Mouse (Mus musculus) kidney, embryonic 15.5 days (tissue): ENCODE measurements around the gene Slc16a5. TPM values are rescaled to one million over a fixed set of nuclear protein-coding genes. Genes with fewer than 3 reads are reported as not detected.

Source experiments
- ATAC-seq: fragments of 200-750 bp; cut with Nextera tagmentation; replicated peaks from 2 replicates; pipeline ENCODE4 v1.8.0; 2017; ENCODE audit warnings: moderate TSS enrichment; ENCODE audit not compliant: low FRiP score
- H3K27ac ChIP-seq: fragments of 300-500 bp; sonication (generic); 2 replicates; pipeline ENCODE4 v1.5.1; 2015; ENCODE audit warnings: mild to moderate bottlenecking, inconsistent platforms
- H3K27me3 ChIP-seq: fragments of 300-500 bp; sonication (generic); 2 replicates; pipeline ENCODE4 v1.6.1; 2015; ENCODE audit warnings: inconsistent platforms
- H3K36me3 ChIP-seq: fragments of 300-500 bp; sonication (generic); 2 replicates; pipeline ENCODE4 v1.6.1; 2015; ENCODE audit warnings: inconsistent platforms
- H3K4me1 ChIP-seq: fragments of 300-500 bp; sonication (generic); 2 replicates; pipeline ENCODE4 v1.6.1; 2015; ENCODE audit warnings: inconsistent platforms
- H3K4me2 ChIP-seq: fragments of 300-500 bp; sonication (generic); 2 replicates; pipeline ENCODE4 v1.6.1; 2015; ENCODE audit warnings: moderate library complexity, mild to moderate bottlenecking, inconsistent platforms
- H3K4me3 ChIP-seq: fragments of 300-500 bp; sonication (generic); replicated peaks from 2 replicates; pipeline ENCODE4 v1.5.1; 2015; ENCODE audit warnings: mild to moderate bottlenecking, inconsistent platforms
- H3K9ac ChIP-seq: fragments of 300-500 bp; sonication (generic); 2 replicates; pipeline ENCODE4 v1.6.1; 2015; ENCODE audit warnings: mild to moderate bottlenecking, inconsistent platforms
- H3K9me3 ChIP-seq: fragments of 300-500 bp; sonication (generic); replicated peaks from 2 replicates; pipeline ENCODE4 v1.6.1; 2016; ENCODE audit warnings: inconsistent platforms
- WGBS: fragments of 180-500 bp; shearing (Covaris S2); methylation state at CpG from one replicate; pipeline ENCODE4 v1.1.7; 2015; ENCODE audit warnings: mixed read lengths; 5-methylcytosine and 5-hydroxymethylcytosine counted together
- polyA plus RNA-seq: library from polyadenylated mRNA; unstranded; fragments of >200 nt; fragmentation: Nextera tagmentation; extraction: Ambion mirVana; gene quantifications from 2 replicates; pipeline ENCODE4 v1.2.1, GENCODE M21; 2015

Slc16a5 gene
- polyA plus RNA-seq, 1 experiment from 2014 or later: 15.8 TPM

DNA sequence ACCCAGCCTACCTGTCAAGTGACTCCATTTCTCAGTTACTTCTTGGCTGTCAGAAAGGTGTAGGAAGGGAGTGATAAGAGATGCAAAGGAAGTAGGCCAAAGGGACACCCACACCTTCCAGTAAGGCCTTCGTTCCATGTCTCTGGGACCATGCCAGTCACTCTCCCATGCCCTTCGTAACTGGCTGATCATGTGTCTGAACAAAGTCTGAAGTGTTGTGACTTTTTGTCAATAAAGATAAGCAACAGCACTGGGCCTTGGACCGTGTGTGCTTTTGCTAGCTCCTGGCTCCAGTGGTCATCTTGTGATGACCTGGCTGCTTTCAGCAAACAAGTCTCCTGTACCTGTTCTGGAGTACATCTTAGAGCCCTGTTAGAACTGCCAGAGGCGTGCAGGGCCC lies 29.5 kb upstream of the Slc16a5 start:
- H3K36me3 ChIP-seq: peaks cover 50% of the 10 kb centered on the region
- WGBS: 85% methylated on average over 4 of the region's 4 CpGs
- peak overlapping the region; percentile 29 for H3K27ac ChIP-seq
- H3K4me2 ChIP-seq: no peak overlapping the region
- no peaks in the 10 kb centered on the region for H3K9me3 ChIP-seq
- no peaks in the 10 kb centered on the region for H3K27me3 ChIP-seq
- H3K9ac ChIP-seq: no peak overlapping the region
- peaks cover 27% of the 10 kb centered on the region for H3K4me1 ChIP-seq
- H3K4me3 ChIP-seq: no peak overlapping the region
- no peak for ATAC-seq

DNA sequence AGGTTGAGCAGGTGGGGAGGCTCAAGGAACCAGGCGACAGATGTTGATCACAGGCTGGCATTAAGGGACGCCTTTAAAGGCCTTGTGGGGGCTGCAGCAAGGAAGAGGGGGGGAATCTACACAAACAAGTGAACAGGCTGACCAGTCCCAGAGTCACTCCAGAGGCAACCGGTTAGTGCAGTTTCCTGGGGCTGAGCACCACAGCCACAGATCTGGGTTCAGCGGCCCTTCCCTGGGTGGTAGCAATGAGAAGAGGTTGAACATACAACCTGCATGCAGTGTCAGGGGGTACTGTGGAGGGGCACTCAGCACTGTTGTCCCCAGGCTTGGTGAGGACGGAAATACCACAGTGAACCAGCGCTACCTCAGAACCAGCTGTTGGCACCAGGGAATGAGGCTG lies 28.9 kb upstream of the Slc16a5 start:
- Histone ChIP-seq H3K27ac (peak overlapping the region; percentile 29), H3K4me3 (no peak overlapping the region), H3K27me3 (no peaks in the 10 kb centered on the region), H3K36me3 (peaks cover 46% of the 10 kb centered on the region), H3K4me1 (peaks cover 22% of the 10 kb centered on the region), H3K9ac (no peak overlapping the region), H3K4me2 (no peak overlapping the region), H3K9me3 (no peaks in the 10 kb centered on the region)
- no peak for ATAC-seq
- 75% methylated on average over 6 of the region's 6 CpGs for WGBS

DNA sequence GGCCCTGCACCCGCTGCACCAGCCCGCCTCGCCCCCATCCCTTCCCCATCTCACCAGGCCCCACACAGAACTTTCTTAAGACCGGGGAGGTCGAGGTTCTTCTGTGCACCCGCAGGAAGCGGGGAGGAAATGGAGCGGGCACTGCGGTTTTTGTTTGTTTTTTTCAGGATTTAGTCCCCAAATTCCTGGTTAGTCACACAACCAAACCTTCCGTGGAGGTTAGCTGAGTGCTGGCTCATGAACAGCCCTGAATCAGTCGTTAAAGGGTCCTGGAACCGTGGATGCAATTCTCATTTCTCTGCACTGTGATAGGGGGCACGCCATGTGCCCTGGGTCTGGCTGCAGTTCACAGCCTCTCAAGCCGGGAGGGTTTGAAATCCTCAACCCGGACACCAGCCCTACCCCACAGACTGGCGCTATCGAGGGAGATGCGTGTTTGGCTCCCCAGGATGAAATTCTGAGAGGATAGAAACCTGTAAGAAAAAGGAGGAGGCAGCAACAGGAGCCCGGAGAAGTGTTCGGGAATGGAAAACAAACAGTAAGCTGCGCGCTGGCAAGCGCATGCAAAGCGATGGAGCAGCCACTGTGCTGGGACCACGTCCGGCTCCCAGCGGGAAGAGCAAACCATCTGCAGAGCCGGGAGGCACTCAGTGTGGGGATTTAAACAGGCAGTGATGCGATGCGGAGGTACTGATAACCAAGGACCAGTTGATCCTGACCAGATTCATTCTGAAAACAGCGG lies 26.5 kb upstream of the Slc16a5 start:
- WGBS: 5% methylated on average over 31 of the region's 31 CpGs
- peak; percentile 49 for ATAC-seq
- H3K4me1 ChIP-seq: peaks cover 21% of the 10 kb centered on the region
- H3K27ac ChIP-seq: peak overlapping the region; percentile 63; the same call in 1 of the 2 replicates
- peak overlapping the region; percentile 37 for H3K4me3 ChIP-seq
- peak overlapping the region; percentile 65 for H3K4me2 ChIP-seq
- peaks cover 23% of the 10 kb centered on the region for H3K36me3 ChIP-seq
- H3K9me3 ChIP-seq: no peaks in the 10 kb centered on the region
- H3K9ac ChIP-seq: peak overlapping the region; percentile 48
- H3K27me3 ChIP-seq: no peaks in the 10 kb centered on the region

DNA sequence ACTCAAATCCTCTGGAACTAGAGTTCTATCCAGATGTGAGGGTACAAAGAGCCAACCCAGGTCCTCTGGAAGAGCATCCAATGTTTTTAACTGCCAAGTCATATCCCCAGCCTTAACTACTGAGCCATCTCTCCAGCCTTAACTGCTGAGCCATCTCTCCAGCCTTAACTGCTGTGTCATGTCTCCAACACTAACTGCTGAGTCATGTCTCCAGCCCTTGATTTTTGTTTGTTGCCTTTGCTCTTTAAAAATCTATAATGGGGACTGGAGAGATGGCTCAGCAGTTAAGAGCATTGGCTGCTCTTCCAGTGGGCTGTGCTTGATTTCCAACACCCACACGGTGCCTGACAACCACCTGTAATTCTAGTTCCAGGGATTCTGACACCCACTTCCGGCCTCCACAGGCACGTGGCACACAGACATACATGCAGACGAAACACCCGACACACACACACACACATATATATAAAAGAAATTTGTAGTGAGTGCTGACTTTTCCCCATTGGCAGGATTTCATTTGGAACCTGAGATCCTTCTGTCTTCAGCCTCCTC lies 24.6 kb upstream of the Slc16a5 start:
- no peak overlapping the region for H3K4me3 ChIP-seq
- H3K36me3 ChIP-seq: peaks cover 4% of the 10 kb centered on the region; the same call in 1 of the 2 replicates
- WGBS: 66% methylated on average over 5 of the region's 5 CpGs
- no peaks in the 10 kb centered on the region for H3K27me3 ChIP-seq
- ATAC-seq: no peak
- no peaks in the 10 kb centered on the region for H3K9me3 ChIP-seq
- no peak overlapping the region for H3K9ac ChIP-seq
- no peak overlapping the region for H3K4me2 ChIP-seq
- H3K4me1 ChIP-seq: peaks cover 21% of the 10 kb centered on the region
- H3K27ac ChIP-seq: no peak overlapping the region

DNA sequence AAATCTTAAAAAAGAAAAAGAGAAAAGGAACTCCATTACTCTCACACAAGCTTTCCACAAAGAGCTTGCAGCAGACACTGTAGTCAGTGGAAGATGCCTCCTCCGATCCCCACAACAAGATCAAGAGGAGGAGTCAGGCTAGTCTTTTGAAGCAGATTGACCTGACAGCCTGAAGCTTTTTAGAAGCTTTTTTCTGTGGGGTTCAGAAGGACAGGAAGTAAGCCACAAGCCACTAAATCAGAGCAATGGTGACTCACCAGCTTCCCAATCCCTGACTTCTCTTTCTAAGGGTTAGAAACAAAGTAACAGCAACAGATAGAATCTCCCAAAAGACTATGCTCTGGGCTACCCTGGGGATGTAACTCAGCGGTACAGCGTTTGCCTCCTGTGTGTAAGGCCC lies 22.9 kb upstream of the Slc16a5 start:
- WGBS: 71% methylated on average over 3 of the region's 3 CpGs
- Histone ChIP-seq H3K4me1 (peaks cover 21% of the 10 kb centered on the region), H3K27me3 (no peaks in the 10 kb centered on the region), H3K4me3 (no peak overlapping the region), H3K9me3 (no peaks in the 10 kb centered on the region), H3K36me3 (no peaks in the 10 kb centered on the region), H3K9ac (no peak overlapping the region), H3K27ac (no peak overlapping the region), H3K4me2 (no peak overlapping the region)
- ATAC-seq: no peak

DNA sequence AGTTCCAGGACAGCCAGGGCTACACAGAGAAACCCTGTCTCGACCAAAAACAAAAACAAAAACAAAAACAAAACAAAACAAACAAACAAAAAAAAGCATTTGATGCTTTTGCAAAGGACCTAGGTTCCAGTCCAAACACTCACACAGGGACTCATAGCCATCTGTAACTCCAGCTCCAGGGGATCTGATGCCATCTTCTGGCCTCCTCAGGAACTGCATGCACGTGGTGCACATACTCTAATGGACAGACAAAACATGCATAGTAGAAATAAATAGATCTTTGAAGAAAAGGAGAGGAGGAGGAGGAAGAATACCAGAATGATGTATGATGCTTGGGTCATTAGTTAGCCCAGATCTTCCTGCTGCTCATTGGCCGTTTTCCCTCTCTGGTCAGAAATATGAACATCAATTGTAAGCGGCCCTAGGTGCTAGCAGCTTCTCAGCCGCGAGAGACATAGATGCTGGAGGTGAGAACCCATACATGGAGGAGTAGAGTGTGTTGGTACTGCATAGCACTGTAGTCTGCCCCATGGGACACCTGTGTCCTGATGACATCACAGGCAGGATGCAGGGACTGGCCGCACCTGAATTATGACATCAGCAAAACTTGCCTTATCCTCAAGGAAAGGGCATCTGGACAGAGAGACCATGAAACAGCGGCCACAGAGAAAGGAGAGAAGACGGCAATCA lies 22.2 kb upstream of the Slc16a5 start, which contains the start of gene Trim80:
Gene Trim80, plus strand, starts transcription at position 640 of the 690 bp plus-strand sequence.
- no peak within 1 kb of the TSS for H3K27ac ChIP-seq

DNA sequence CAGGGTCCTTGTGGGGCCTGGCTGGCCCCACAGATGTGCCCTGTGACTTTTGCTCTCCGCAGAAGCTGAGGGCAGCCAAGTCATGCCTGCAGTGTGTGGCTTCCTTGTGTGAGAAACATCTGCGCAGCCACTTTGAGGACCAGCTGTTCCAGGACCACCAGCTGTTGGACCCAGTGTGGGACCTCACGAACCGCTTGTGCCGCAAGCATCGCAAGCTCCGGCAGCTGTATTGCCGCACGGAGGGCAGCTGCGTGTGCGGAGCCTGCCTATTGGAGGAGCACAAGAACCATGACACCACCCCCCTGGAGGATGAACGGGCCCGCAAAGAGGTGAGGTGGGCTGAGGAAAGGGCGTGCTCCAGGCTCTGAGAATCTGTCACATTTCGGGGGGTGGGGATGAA lies 20.9 kb upstream of the Slc16a5 start:
- 56% methylated on average over 15 of the region's 15 CpGs for WGBS
- no peak for ATAC-seq
- H3K9me3 ChIP-seq: no peaks in the 10 kb centered on the region
- H3K4me1 ChIP-seq: peaks cover 4% of the 10 kb centered on the region
- H3K9ac ChIP-seq: no peak overlapping the region
- H3K36me3 ChIP-seq: no peaks in the 10 kb centered on the region
- no peak overlapping the region for H3K4me3 ChIP-seq
- H3K27me3 ChIP-seq: no peaks in the 10 kb centered on the region
- H3K4me2 ChIP-seq: no peak overlapping the region
- H3K27ac ChIP-seq: no peak overlapping the region

More for the DNA sequence above, 22.2 kb upstream of the Slc16a5 start, which contains the start of gene Trim80:
- 93% methylated on average over 9 of the region's 9 CpGs for WGBS
- Histone ChIP-seq H3K9me3 (no peaks in the 10 kb centered on the region), H3K4me1 (peaks cover 14% of the 10 kb centered on the region), H3K27me3 (no peaks in the 10 kb centered on the region), H3K9ac (no peak within 1 kb of the TSS), H3K4me3 (no peak within 1 kb of the TSS), H3K4me2 (no peak within 1 kb of the TSS), H3K36me3 (no peaks in the 10 kb centered on the region)
- ATAC-seq: no peak

DNA sequence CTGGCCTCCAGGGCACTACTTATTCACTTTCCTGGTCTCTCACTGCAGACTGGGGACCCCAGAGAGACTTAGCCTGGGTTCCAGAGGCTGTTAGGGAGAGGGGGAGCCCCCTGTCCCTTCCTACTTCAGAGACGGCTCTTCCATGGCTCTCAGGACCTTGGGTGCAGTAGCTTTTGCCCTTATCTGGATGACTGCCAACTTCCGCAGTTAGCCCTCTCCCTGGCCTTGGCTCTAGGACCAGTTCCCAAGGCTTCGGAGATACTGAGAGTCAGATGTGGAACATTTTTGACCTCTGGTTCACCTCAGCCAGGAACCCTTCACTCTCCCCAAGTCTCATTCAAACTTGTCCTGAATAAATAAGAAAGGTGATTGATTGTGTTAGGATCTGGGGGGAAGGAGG lies 15.4 kb upstream of the Slc16a5 start:
- Histone ChIP-seq H3K4me2 (no peak overlapping the region), H3K4me1 (peaks cover 44% of the 10 kb centered on the region), H3K9me3 (no peaks in the 10 kb centered on the region), H3K27me3 (no peaks in the 10 kb centered on the region), H3K36me3 (no peaks in the 10 kb centered on the region), H3K4me3 (no peak overlapping the region), H3K9ac (no peak overlapping the region), H3K27ac (peak overlapping the region; percentile 91)
- WGBS: 45% methylated on average over 3 of the region's 3 CpGs
- no peak for ATAC-seq

DNA sequence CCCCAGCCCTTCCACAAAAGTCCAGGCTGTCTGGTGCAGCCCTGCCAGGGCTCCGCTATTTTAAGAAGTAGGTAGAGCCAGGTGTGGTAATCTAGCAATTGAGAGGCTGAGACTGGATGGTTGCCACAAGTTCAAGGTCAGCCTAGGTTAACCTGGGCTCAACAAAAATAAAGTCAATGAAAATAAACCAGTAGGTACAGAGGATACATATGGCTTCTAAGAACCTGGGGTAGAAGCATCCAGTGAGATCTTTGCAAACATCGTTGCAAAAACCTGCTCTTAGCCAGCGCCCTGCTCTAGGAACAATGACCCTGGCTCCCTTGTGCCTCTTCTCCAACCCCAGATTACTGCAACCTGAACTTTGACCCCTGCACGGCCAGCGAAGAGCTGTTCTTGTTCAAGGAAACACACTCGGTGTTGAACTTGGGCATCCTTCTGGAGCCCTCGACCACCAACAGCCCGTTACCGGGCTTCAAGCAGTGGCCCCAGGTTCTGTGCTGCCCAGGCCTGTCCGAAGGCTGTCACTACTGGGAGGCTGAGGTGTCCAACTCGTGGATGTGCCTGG lies 14.9 kb upstream of the Slc16a5 start:
- Histone ChIP-seq H3K27ac (peak overlapping the region; percentile 91), H3K9ac (no peak overlapping the region), H3K4me2 (no peak overlapping the region), H3K4me3 (no peak overlapping the region), H3K9me3 (no peaks in the 10 kb centered on the region), H3K36me3 (no peaks in the 10 kb centered on the region), H3K27me3 (no peaks in the 10 kb centered on the region), H3K4me1 (peaks cover 44% of the 10 kb centered on the region)
- WGBS: 79% methylated on average over 11 of the region's 11 CpGs
- ATAC-seq: no peak

DNA sequence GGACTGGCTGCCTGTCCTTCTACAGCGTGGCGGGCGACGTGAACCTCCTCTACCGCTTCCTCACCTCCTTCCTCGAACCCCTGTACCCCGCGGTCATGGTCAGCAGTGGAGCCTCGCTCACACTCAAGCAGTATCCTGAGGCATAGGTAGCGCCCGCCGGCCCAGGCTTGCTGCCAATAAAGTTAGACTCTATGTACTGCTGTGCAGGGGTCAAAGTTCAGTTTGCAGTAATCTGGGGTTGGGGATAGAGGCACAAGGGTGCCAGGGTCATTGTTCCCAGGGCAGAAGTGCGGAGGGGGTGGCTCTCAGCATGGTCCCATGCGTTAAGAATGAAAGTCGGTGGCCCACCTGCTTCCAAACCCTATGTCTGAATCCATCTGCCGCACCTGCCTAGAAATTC lies 14.2 kb upstream of the Slc16a5 start:
- Histone ChIP-seq H3K4me1 (peaks cover 44% of the 10 kb centered on the region), H3K9me3 (no peaks in the 10 kb centered on the region), H3K36me3 (no peaks in the 10 kb centered on the region), H3K27ac (peak overlapping the region; percentile 91), H3K9ac (no peak overlapping the region), H3K27me3 (no peaks in the 10 kb centered on the region), H3K4me2 (no peak overlapping the region), H3K4me3 (no peak overlapping the region)
- no peak for ATAC-seq
- WGBS: 86% methylated on average over 16 of the region's 16 CpGs

DNA sequence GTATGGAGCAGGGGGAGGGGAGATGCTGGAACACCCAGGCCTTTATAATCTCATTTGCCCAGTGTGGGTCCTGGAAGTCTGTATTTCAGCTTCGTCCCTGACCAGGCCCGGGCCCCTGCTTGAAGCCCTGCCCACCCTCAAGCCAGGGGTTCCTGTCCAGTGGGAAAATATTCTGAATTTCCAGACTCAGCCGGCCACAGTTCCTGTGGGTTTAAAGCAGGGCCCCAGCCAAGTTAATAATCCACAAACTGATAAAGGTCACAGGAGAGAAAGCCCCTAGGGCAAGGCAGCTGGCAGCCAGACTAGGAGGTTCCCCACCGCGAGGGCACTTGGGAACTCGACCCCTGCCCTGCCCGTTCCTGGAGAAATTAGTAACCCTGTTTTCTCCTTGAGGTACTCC lies 13.3 kb upstream of the Slc16a5 start:
- ATAC-seq: peak; percentile 77
- H3K27me3 ChIP-seq: no peaks in the 10 kb centered on the region
- H3K9me3 ChIP-seq: no peaks in the 10 kb centered on the region
- peaks cover 48% of the 10 kb centered on the region for H3K4me1 ChIP-seq
- no peak overlapping the region for H3K9ac ChIP-seq
- peak overlapping the region; percentile 91 for H3K27ac ChIP-seq
- WGBS: 46% methylated on average over 7 of the region's 7 CpGs
- H3K36me3 ChIP-seq: no peaks in the 10 kb centered on the region
- H3K4me2 ChIP-seq: no peak overlapping the region
- H3K4me3 ChIP-seq: no peak overlapping the region

DNA sequence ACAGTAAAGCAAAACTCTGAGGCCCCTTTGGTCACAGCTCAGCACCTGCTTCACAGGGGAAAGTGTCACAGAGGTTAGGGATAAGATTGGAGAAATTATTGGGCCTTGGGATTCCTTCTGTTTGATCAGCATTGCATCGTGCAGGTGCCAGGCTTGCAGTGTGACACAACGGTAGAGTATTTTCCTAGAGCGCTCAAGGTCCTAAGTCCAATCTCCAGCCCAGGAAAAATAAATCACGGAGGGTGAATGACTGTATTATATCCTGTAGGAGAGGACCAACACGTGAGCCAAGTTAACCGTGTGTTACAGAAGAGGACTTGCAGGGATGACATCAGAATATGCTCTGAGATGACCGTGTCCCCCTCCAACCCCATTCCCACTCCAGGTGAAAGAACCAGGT lies 12.1 kb upstream of the Slc16a5 start:
- whole genome bisulfite sequencing: 67% methylated on average over 7 of the region's 7 CpGs
- 0 out of 2 replicates have a peak, but pooled peaks cover 2% of the 10 kb centered on the region for H3K9me3 ChIP-seq
- ATAC-seq: no peak
- H3K9ac ChIP-seq: no peak overlapping the region
- no peaks in the 10 kb centered on the region for H3K27me3 ChIP-seq
- no peaks in the 10 kb centered on the region for H3K36me3 ChIP-seq
- no peak overlapping the region for H3K4me3 ChIP-seq
- peaks cover 48% of the 10 kb centered on the region for H3K4me1 ChIP-seq
- no peak overlapping the region for H3K4me2 ChIP-seq
- peak overlapping the region; percentile 91 for H3K27ac ChIP-seq
